Mouse (Mus musculus): ENCODE data around the gene Dock8.

Gene Dock8

GRCm38 (mm10) chr19:25062188-25062856 is 63.0 kb downstream of the Dock8 start:
- no peak for DNase-seq (ENCODE audit: low read depth, low spot score)

DNA sequence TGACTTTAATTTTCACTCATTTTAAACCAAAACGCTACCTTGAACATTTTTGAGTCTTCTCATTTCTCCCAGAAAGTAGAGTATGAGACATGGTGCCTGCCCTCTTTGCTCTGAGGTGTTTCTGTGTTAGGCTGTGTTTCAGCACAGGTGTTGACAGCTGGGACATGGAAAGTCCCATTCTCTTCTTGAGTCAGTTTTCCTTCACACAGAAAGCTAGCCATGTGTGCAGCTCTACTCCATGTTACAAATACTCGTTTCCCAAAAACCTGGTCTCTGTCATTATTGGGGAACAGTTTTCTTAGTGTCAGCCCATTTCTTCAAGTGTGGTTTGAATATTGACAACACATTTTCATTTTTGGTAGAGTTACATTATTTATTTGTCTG is 63.5 kb downstream of the Dock8 start:
- DNase-seq (ENCODE audit: low read depth, low spot score): no peak

DNA sequence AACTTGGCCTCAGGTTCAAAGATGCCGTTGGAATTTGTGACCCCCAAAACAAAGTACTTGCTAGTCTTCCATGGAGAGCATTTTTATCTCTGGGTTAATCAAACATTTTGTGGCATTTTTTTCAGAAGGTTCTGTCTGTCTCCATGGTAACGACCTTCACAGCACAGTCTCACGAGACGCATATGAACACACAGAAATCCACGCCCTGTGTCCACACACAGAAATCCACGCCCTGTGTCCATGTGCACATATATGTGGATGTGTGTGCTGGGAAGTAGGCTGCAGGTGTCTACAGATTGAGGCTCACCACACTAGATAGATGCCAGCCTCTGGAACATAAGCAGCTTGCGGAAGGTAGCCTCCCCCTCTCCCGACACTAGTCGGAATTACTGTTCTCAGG is 66.9 kb downstream of the Dock8 start:
- DNase-seq (ENCODE audit: low read depth, low spot score): no peak

DNA sequence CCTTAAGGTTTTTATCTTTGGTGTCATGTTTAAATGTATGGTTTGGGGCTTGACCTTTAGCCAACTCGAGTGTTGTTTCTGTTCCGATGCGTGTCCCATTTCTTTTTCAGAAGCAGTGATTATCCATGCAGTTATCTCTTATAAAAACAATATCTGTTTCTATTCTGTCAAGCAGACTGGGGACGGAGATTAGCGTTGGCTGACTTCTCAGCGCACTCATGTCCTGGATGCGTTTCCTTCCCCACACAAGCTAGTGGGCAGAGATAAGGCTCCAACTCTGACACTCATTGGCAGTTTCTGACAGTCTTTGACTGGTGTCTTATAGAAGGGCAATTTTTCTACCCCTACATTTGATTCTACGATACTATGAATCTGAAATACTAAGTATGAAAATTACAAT is 69.2 kb downstream of the Dock8 start:
- no peak for DNase-seq (ENCODE audit: low read depth, low spot score)

DNA sequence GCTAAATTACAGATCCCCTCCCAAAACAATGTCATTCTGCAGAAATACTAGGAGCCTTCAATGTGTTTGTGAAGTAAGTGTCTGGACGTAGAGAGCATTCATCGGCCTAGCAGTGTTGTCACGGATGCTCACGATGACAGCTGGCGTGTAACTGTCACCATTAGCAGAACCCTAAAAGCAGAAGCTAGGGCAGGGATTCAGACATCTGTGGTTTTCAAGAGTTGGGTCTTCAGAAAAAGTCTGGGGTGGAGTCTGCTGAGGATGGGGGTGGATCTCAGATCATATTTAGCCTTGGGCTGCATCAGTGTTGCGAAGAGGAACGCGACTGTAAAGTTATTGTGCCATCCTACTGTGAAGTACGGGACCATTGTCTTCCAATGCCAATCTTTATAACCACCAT is 73.2 kb downstream of the Dock8 start:
- DNase-seq (ENCODE audit: low read depth, low spot score): no peak

DNA sequence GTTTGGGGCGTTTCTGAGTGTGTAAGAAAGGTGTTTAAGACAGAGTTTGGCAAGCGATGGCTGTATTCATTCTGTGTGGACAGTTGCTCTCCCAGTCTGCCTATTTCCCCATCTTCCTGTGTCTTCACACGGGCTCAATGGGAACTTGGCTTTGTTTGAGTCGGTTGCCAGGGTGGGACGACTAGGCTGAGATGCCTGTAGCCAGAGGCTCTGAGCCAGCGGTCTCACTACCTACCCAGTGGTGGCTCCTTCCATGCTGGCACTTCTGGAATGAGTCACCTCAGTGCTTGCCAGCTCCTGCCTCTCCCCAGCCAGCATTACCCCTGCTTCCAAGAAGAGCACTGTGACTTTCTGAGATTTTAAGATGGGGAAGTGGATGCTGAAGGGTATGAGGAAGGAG is 75.4 kb downstream of the Dock8 start:
- peak; percentile 62 for DNase-seq (ENCODE audit: low read depth, low spot score)

- DNase-seq (ENCODE audit: low read depth, low spot score): no peak
These were observed 78.3 kb downstream of the Dock8 start for GRCm38 (mm10) chr19:25077636-25078035.

GRCm38 (mm10) chr19:25078130-25078529 is 78.8 kb downstream of the Dock8 start:
- no peak for DNase-seq (ENCODE audit: low read depth, low spot score)

DNA sequence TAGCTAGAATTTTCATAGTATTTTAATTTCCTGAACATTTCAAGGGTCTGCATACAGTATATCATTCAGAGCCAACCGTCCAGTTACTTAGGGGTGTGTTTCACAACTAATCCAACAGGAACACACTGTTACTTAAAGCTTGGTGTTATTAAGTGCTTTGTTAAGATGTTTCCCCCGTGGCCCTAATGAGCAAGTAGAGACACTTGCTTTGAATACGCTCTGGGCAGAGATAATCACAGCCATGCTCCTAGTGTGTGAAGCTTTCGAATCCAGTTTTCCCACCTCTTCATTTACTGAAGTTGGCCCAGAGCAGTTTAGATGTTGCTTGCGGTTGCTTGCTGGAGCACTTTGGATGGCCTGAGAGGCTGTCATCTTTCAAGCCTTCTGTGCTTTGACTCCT is 80.8 kb downstream of the Dock8 start:
- no peak for DNase-seq (ENCODE audit: low read depth, low spot score)

DNA sequence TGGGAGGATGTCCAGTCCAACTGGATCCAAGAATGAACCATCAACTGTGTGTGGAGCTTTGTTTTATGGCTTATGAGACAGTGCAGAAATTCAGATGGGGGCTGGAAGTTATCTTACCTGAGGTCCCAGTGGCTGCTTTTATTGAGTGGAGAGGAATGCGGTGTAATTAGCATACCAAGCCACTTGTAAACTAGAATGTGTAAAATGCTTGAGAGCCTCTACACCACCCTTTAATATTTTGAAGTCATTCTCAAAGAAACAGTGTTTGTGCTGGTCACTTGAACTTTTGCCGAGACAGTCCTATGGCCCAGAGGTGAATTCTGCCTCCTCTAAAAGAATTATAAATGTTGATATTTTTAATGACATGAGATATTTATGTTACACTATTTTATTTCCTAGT is 83.5 kb downstream of the Dock8 start:
- no peak for DNase-seq (ENCODE audit: low read depth, low spot score)

- DNase-seq (ENCODE audit: low read depth, low spot score): no peak
These were observed 87.8 kb downstream of the Dock8 start for GRCm38 (mm10) chr19:25087181-25087580.

DNA sequence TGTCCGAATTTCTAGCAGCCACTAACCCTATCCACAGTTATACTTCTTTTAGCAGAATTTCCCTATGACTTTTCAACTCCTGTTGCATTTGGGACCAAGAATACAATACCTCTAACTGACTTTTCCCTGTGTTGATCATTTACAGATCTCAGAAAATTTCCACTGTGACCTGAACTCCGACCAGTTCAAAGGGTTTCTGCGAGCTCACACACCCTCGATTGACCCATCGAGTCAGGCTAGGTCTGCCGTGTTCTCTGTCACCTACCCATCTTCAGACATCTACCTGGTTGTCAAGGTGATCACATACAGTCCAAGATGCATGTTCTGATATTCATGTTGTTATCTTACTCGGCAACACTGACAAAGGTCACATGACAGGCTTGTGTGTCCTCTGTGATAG is 90.4 kb downstream of the Dock8 start:
- DNase-seq (ENCODE audit: low read depth, low spot score): no peak

- DNase-seq (ENCODE audit: low read depth, low spot score): no peak
These were observed 95.8 kb downstream of the Dock8 start for GRCm38 (mm10) chr19:25095135-25095534.

DNA sequence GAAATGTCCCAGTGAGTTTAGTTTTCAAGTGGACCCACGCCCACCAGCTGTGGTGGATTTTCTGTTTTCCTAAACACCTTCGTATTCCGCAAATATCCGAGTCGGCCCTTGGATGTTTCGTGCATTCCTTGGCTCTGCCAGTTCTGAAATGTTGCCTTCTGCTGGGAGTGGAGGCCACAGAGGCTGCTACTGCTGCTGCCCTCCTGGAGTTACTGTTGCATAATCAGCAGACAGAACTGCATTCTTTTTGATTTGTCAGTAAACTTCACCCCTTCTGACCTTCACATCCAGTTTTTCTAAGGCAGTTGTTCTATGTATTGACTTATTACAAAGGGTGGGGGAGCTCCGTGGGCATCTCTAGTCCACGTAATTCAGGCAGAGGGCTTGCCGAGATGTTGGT is 97.0 kb downstream of the Dock8 start:
- DNase-seq (ENCODE audit: low read depth, low spot score): no peak

- peak; percentile 51 for DNase-seq (ENCODE audit: low read depth, low spot score)
These were observed 97.7 kb downstream of the Dock8 start for GRCm38 (mm10) chr19:25096986-25097385.

DNA sequence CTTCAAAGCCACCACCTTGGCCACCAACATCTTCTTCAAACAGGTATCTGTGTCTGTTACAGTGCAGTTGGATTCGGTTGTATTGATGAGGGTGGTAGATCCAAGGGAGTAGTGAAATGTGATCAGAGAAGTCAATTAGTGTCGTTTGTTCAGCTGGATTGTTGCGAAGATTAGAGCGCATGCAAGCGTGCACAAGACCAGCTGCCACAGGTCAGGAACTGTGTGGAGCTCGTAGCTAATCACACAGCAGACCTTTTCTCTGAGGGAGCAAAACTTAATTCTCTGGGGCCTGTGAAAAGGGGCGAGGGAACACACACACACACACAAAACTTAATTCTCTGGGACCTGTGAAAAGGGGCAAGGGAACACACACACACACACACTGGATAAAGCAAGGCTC is 98.2 kb downstream of the Dock8 start:
- DNase-seq (ENCODE audit: low read depth, low spot score): no peak

GRCm38 (mm10) chr19:25097951-25098350 is 98.6 kb downstream of the Dock8 start:
- no peak for DNase-seq (ENCODE audit: low read depth, low spot score)

DNA sequence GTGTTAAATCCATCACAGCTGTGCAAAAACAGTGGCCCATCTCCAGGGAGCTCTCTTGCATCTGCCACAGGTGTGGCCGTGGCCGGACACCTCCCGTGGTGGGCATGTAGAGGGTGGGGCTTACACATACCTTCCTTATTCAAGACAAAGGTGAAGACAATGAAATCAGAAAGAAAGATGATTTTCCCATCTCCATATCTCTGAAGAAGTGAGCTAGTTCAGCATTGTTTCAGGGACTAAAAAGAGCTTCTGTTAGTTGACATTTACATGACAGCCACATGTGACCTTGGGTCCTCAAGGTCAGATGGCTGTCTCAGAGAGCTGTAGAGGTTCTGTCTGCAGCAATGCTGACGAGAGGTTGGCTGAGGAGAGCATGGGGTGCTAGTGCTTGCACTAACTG is 99.6 kb downstream of the Dock8 start:
- DNase-seq (ENCODE audit: low read depth, low spot score): no peak

DNA sequence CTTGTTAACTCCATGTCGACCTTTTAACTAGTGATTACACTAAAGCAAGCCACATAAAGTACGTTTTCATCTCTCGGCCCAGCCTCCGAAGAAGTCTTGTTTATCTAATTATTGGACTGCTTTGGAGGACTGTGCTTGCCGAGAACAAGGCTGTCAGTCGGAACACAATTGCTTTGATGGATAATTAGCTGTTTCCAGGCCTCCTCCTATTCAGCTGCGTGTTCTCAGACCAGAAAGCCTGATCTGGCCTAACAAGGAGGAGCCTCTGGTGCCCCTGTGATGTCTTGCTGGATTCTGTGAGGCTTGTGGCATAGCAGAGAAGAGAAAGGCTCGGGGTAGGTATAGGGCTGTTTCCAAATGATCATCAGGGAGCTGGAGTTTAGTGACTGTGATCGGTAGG is 106.3 kb downstream of the Dock8 start:
- DNase-seq (ENCODE audit: low read depth, low spot score): no peak

GRCm38 (mm10) chr19:25106315-25106714 is 107.0 kb downstream of the Dock8 start:
- DNase-seq (ENCODE audit: low read depth, low spot score): no peak

DNA sequence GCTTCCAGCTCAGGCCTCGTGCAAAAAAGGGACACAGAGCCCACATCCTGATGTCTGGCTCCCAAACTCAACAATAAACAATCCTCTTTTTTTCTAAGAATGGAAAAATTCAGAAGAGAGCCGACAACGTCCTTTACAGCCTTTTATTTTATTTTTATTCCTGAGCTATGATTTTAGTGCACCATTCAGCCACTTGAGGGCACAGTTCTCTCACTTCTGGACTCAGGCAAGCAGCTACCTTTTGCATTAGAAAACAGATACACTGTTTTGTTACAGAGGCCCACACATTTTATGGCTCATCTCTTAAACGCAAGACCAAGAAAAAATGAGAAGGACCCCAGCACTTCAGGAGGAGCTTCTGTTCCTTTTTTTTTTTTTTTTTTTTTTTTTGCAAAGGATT is 108.1 kb downstream of the Dock8 start:
- DNase-seq (ENCODE audit: low read depth, low spot score): peak; percentile 73

GRCm38 (mm10) chr19:25111591-25112233 is 112.4 kb downstream of the Dock8 start:
- DNase-seq (ENCODE audit: low read depth, low spot score): no peak

- no peak for DNase-seq (ENCODE audit: low read depth, low spot score)
These were observed 117.6 kb downstream of the Dock8 start for GRCm38 (mm10) chr19:25116981-25117380.

DNA sequence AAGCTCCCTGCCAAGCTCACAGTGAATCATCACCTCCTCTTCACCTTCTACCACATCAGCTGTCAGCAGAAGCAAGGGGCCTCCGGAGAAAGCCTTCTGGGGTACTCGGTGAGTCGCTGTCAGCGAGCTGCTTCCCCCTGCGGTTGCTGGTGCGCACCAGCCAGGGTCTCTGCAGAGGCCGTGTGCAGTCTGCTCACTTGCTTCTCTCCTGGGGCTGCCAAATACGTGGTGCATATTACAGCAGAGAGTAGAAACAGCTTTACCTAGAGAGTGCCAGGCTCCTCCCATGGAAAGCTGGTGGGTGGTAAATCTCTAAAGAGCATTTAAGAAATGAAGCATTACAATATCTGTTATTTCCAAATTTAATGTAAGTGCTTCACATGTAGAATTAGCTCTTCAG is 123.1 kb downstream of the Dock8 start:
- no peak for DNase-seq (ENCODE audit: low read depth, low spot score)

Measured in 3T3-L1 (cell line).